Mouse (Mus musculus): ENCODE measurements around the gene Krt79. TPM values are rescaled to one million over a fixed set of nuclear protein-coding genes. Genes with fewer than 3 reads are reported as not detected.

Krt79 gene
- polyA plus RNA-seq, 2 experiments: 0.23 to 0.29 TPM

- H3K4me1 ChIP-seq (ENCODE audit: control insufficient read depth, insufficient read depth, low read length): no peaks in the 10 kb centered on the region
- H3K9me3 ChIP-seq (ENCODE audit: control insufficient read depth, low read length): no peaks in the 10 kb centered on the region
- WGBS: 89% methylated on average over 4 of the region's 4 CpGs
- no peaks in the 10 kb centered on the region for H3K27me3 ChIP-seq (ENCODE audit: control insufficient read depth, insufficient read depth, low read length)
- no peak overlapping the region for H3K27ac ChIP-seq (replicated peaks; ENCODE audit: low read depth, low read length)
- H3K4me3 ChIP-seq (replicated peaks; ENCODE audit: low read length): no peak overlapping the region
- H3K36me3 ChIP-seq (ENCODE audit: control insufficient read depth, insufficient read depth, low read length): no peaks in the 10 kb centered on the region
- H3K4me2 ChIP-seq (replicated peaks; ENCODE audit: low read depth, low read length, severe bottlenecking): no peak overlapping the region
- no peak overlapping the region for H3K9ac ChIP-seq (ENCODE audit: low read depth, low read length, severe bottlenecking)
- TF ChIP-seq POLR2A (IDR thresholded peaks at IDR 0.05; ENCODE audit: borderline replicate concordance, extremely low read depth, insufficient read depth, insufficient read length): no peak
- DNase-seq (ENCODE audit: low spot score): no peak
- no peak for ATAC-seq (ENCODE audit: low FRiP score, low read depth)
Measured at GRCm38 (mm10) chr15:101895216-101895615, 44.9 kb downstream of the Krt79 start.

GRCm38 (mm10) chr15:101892820-101893219, 47.3 kb downstream of the Krt79 start, which contains the start of gene Krt76:
Krt76 (minus strand) TSS chr15:101892920.
- H3K27me3 ChIP-seq (ENCODE audit: control insufficient read depth, insufficient read depth, low read length): no peaks in the 10 kb centered on the region
- H3K36me3 ChIP-seq (ENCODE audit: control insufficient read depth, insufficient read depth, low read length): no peaks in the 10 kb centered on the region
- ATAC-seq (ENCODE audit: low FRiP score, low read depth) (no peak), DNase-seq (ENCODE audit: low spot score) (no peak)
- H3K4me3 ChIP-seq (replicated peaks; ENCODE audit: low read length): no peak within 1 kb of the TSS
- no peaks in the 10 kb centered on the region for H3K9me3 ChIP-seq (ENCODE audit: control insufficient read depth, low read length)
- no peak within 1 kb of the TSS for H3K27ac ChIP-seq (replicated peaks; ENCODE audit: low read depth, low read length)
- no peaks in the 10 kb centered on the region for H3K4me1 ChIP-seq (ENCODE audit: control insufficient read depth, insufficient read depth, low read length)
- 53% methylated on average over 4 of the region's 4 CpGs for WGBS
- no peak within 1 kb of the TSS for H3K9ac ChIP-seq (ENCODE audit: low read depth, low read length, severe bottlenecking)
- TF ChIP-seq POLR2A (IDR thresholded peaks at IDR 0.05; ENCODE audit: borderline replicate concordance, extremely low read depth, insufficient read depth, insufficient read length): no peak
- H3K4me2 ChIP-seq (replicated peaks; ENCODE audit: low read depth, low read length, severe bottlenecking): no peak within 1 kb of the TSS

GRCm38 (mm10) chr15:101879776-101880175, 60.3 kb downstream of the Krt79 start:
- no peak for TF ChIP-seq POLR2A (IDR thresholded peaks at IDR 0.05; ENCODE audit: borderline replicate concordance, extremely low read depth, insufficient read depth, insufficient read length)
- Histone ChIP-seq H3K4me2 (replicated peaks; ENCODE audit: low read depth, low read length, severe bottlenecking) (no peak overlapping the region), H3K4me1 (ENCODE audit: control insufficient read depth, insufficient read depth, low read length) (no peaks in the 10 kb centered on the region), H3K27me3 (ENCODE audit: control insufficient read depth, insufficient read depth, low read length) (no peaks in the 10 kb centered on the region), H3K27ac (replicated peaks; ENCODE audit: low read depth, low read length) (no peak overlapping the region), H3K36me3 (ENCODE audit: control insufficient read depth, insufficient read depth, low read length) (no peaks in the 10 kb centered on the region), H3K4me3 (replicated peaks; ENCODE audit: low read length) (no peak overlapping the region), H3K9ac (ENCODE audit: low read depth, low read length, severe bottlenecking) (no peak overlapping the region), H3K9me3 (ENCODE audit: control insufficient read depth, low read length) (no peaks in the 10 kb centered on the region)
- peak; percentile 60 for DNase-seq (ENCODE audit: low spot score)
- 30% methylated on average over 10 of the region's 11 CpGs for WGBS
- no peak for ATAC-seq (ENCODE audit: low FRiP score, low read depth)

Small RNA genes lying within 50 kb of the gene (microRNA-seq; reads per million reads assigned to microRNA genes)
- not detected for gene Gm44356

Other genes starting within 250 kb of the Krt79 start
- gene Krt6a, start 246.0 kb downstream of the Krt79 start, polyA plus RNA-seq (2012; rRNA removed): 5.0 and 8.0 TPM in 2 replicates
- gene Krt6a, start 246.0 kb downstream of the Krt79 start, polyA plus RNA-seq (2014; fragmentation: Nextera tagmentation; extraction: Ambion mirVana): 14.0 and 26.5 TPM in 2 replicates
- gene Krt5, start 227.4 kb downstream of the Krt79 start, polyA plus RNA-seq (2012; rRNA removed): 322 and 422 TPM in 2 replicates
- 204 and 215 TPM in 2 replicates for gene Krt5, start 227.4 kb downstream of the Krt79 start, polyA plus RNA-seq (2014; fragmentation: Nextera tagmentation; extraction: Ambion mirVana)
- 0.03 and 0.04 TPM in 2 replicates for gene Krt71, start 197.2 kb downstream of the Krt79 start, polyA plus RNA-seq (2012; rRNA removed)
- gene Krt71, start 197.2 kb downstream of the Krt79 start, polyA plus RNA-seq (2014; fragmentation: Nextera tagmentation; extraction: Ambion mirVana): not detected in 2 replicates
- gene Krt72, start 153.9 kb downstream of the Krt79 start, polyA plus RNA-seq (2012; rRNA removed): 0.15 and 0.36 TPM in 2 replicates
- gene Krt72, start 153.9 kb downstream of the Krt79 start, polyA plus RNA-seq (2014; fragmentation: Nextera tagmentation; extraction: Ambion mirVana): 0.40 and 1.0 TPM in 2 replicates
- 0.03 and 0.04 TPM in 2 replicates for gene Krt73, start 138.0 kb downstream of the Krt79 start, polyA plus RNA-seq (2012; rRNA removed)
- gene Krt73, start 138.0 kb downstream of the Krt79 start, polyA plus RNA-seq (2014; fragmentation: Nextera tagmentation; extraction: Ambion mirVana): not detected in 2 replicates
- gene Krt2, start 122.2 kb downstream of the Krt79 start, polyA plus RNA-seq (2012; rRNA removed): 0.37 and 0.45 TPM in 2 replicates
- gene Krt2, start 122.2 kb downstream of the Krt79 start, polyA plus RNA-seq (2014; fragmentation: Nextera tagmentation; extraction: Ambion mirVana): 0.34 and 0.46 TPM in 2 replicates
- gene Krt1, start 89.5 kb downstream of the Krt79 start, polyA plus RNA-seq (2012; rRNA removed): 149 and 235 TPM in 2 replicates
- gene Krt1, start 89.5 kb downstream of the Krt79 start, polyA plus RNA-seq (2014; fragmentation: Nextera tagmentation; extraction: Ambion mirVana): 167 and 206 TPM in 2 replicates
- gene Krt77, start 70.6 kb downstream of the Krt79 start, polyA plus RNA-seq (2012; rRNA removed): 10.0 and 19.9 TPM in 2 replicates
- 16.4 and 32.8 TPM in 2 replicates for gene Krt77, start 70.6 kb downstream of the Krt79 start, polyA plus RNA-seq (2014; fragmentation: Nextera tagmentation; extraction: Ambion mirVana)
- gene Krt76, start 47.4 kb downstream of the Krt79 start, polyA plus RNA-seq (2012; rRNA removed): not detected in 2 replicates
- 0.08 TPM in 1 of 2 replicates, not detected in the other for gene Krt76, start 47.4 kb downstream of the Krt79 start, polyA plus RNA-seq (2014; fragmentation: Nextera tagmentation; extraction: Ambion mirVana)
- gene Krt4, start 15.6 kb downstream of the Krt79 start, polyA plus RNA-seq (2012; rRNA removed): 27.0 and 51.0 TPM in 2 replicates
- 180 and 268 TPM in 2 replicates for gene Krt4, start 15.6 kb downstream of the Krt79 start, polyA plus RNA-seq (2014; fragmentation: Nextera tagmentation; extraction: Ambion mirVana)
- 0.04 and 0.09 TPM in 2 replicates for gene Krt78, start 14.0 kb upstream of the Krt79 start, polyA plus RNA-seq (2012; rRNA removed)
- 0.08 and 0.22 TPM in 2 replicates for gene Krt78, start 14.0 kb upstream of the Krt79 start, polyA plus RNA-seq (2014; fragmentation: Nextera tagmentation; extraction: Ambion mirVana)
- 3.7 and 7.9 TPM in 2 replicates for gene Krt8, start 64.2 kb upstream of the Krt79 start, polyA plus RNA-seq (2012; rRNA removed)
- 13.2 and 19.8 TPM in 2 replicates for gene Krt8, start 64.2 kb upstream of the Krt79 start, polyA plus RNA-seq (2014; fragmentation: Nextera tagmentation; extraction: Ambion mirVana)
- gene Krt18, start 87.9 kb upstream of the Krt79 start, polyA plus RNA-seq (2012; rRNA removed): 5.9 and 7.6 TPM in 2 replicates
- gene Krt18, start 87.9 kb upstream of the Krt79 start, polyA plus RNA-seq (2014; fragmentation: Nextera tagmentation; extraction: Ambion mirVana): 16.4 and 22.3 TPM in 2 replicates
- 165 and 199 TPM in 2 replicates for gene Eif4b, start 133.4 kb upstream of the Krt79 start, polyA plus RNA-seq (2012; rRNA removed)
- gene Eif4b, start 133.4 kb upstream of the Krt79 start, polyA plus RNA-seq (2014; fragmentation: Nextera tagmentation; extraction: Ambion mirVana): 133 and 134 TPM in 2 replicates
- gene Tns2, start 160.1 kb upstream of the Krt79 start, polyA plus RNA-seq (2012; rRNA removed): 114 and 134 TPM in 2 replicates
- gene Tns2, start 160.1 kb upstream of the Krt79 start, polyA plus RNA-seq (2014; fragmentation: Nextera tagmentation; extraction: Ambion mirVana): 62.5 and 66.3 TPM in 2 replicates
- 37.4 and 39.8 TPM in 2 replicates for gene Spryd3, start 195.9 kb upstream of the Krt79 start, polyA plus RNA-seq (2012; rRNA removed)
- gene Spryd3, start 195.9 kb upstream of the Krt79 start, polyA plus RNA-seq (2014; fragmentation: Nextera tagmentation; extraction: Ambion mirVana): 18.7 and 18.9 TPM in 2 replicates
- 6.2 and 8.1 TPM in 2 replicates for gene Igfbp6, start 204.0 kb upstream of the Krt79 start, polyA plus RNA-seq (2012; rRNA removed)
- 11.7 and 11.9 TPM in 2 replicates for gene Igfbp6, start 204.0 kb upstream of the Krt79 start, polyA plus RNA-seq (2014; fragmentation: Nextera tagmentation; extraction: Ambion mirVana)
- 0.87 and 1.1 TPM in 2 replicates for gene Soat2, start 210.2 kb upstream of the Krt79 start, polyA plus RNA-seq (2012; rRNA removed)
- 0.48 and 0.76 TPM in 2 replicates for gene Soat2, start 210.2 kb upstream of the Krt79 start, polyA plus RNA-seq (2014; fragmentation: Nextera tagmentation; extraction: Ambion mirVana)

Data from limb, embryonic 14.5 days (tissue).